Comparison of ENCODE assay signal across 21 mouse cellular contexts in the genomic region with DNA sequence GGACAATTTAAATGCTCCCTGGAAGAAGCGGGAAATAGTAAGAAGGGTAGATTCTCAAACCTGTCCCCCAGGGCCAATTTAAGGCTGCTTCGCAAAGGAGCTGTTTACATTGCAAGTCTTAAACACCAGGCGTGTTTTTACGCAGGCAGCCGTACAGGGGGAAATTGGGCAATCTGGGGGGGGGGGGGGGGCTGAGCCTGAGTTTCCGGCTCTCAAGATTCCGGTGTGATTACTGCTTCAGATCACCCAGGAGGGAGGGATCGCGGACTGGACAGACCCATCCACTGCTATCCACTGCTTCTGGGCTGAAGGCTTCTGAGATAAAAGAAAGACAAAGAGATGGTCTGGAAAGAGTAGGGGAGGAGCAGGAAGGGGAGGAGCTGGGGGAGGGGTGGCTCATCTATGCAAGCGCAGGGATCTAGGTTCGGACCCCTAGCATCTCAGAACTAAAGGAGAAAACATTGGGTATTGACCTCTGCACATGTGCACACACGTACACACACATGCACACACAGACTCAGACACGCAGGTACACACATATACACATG. TPM values are rescaled to one million over a fixed set of nuclear protein-coding genes. Genes with fewer than 3 reads are reported as not detected.
DNase-seq lines count a peak whose midpoint lies in the region; ATAC-seq and TF ChIP-seq lines count a peak whose summit lies in the region.
"Had no signal": no experiment of that assay in that cellular context is flagged by ENCODE, and none has a peak within 500 bp of the region (broad histone marks: within the 10 kb centered on the region; RNA-seq: fewer than 3 reads in every experiment).

No protein-coding gene starts in this region.

- no peak for DNase-seq in lung, adult 2 months
- no peak for DNase-seq in lung, postnatal 10 days
- no peak for DNase-seq in gastrocnemius, postnatal 14 days
- no peak for DNase-seq in cerebellum, adult 11 months
- DNase-seq: adrenal gland, postnatal 25 days; cerebellum, postnatal 10 days; forebrain, postnatal 0 days; kidney, adult 9 months; kidney, postnatal 14 days; lung, adult 18-20 months; retina, postnatal 1 day; right cerebral cortex, postnatal 25 days; spleen, adult 18-20 months had no signal

- WGBS in lung, adult 2 months, result 50% methylated on average over 13 of the region's 13 CpGs

- peak; percentile 65; the same call in 1 of the 2 replicates for TF ChIP-seq EP300 in ES-Bruce4 (IDR thresholded peaks at IDR 0.05; ENCODE audit: insufficient read depth, low read depth, low read length)

- intact Hi-C loops in gastrocnemius, postnatal 14 days (cut with DNase I; ENCODE audit: low total_unique reads), result no loop called here

- ATAC-seq in CD4-positive, CD25-positive, alpha-beta regulatory T cell, adult 4 months, result peak; percentile 37
- ATAC-seq in common myeloid progenitor, adult 5-6 weeks (replicated peaks; ENCODE audit: low read depth, poor library complexity, severe bottlenecking), result 0 out of 2 replicates have a peak, but pooled peaks have one; percentile 4
- ATAC-seq: forebrain, postnatal 0 days; hindbrain, postnatal 0 days; intestine, embryonic 16.5 days; midbrain, embryonic 13.5 days had no signal

- H3K27me3 ChIP-seq in ES-Bruce4 (ENCODE audit: control insufficient read depth, insufficient read depth, low read length, poor library complexity, severe bottlenecking), result no peaks in the 10 kb centered on the region
- H3K27me3 ChIP-seq: embryonic facial prominence, embryonic 13.5 days; midbrain, embryonic 13.5 days; neural tube, embryonic 12.5 days had no signal

- no peak for TF ChIP-seq CTCF in lung, adult 2 months (IDR thresholded peaks at IDR 0.05; ENCODE audit: insufficient read depth, low read length)
- TF ChIP-seq CTCF in ES-Bruce4 (IDR thresholded peaks at IDR 0.05; ENCODE audit: low read depth, low read length), result no peak

- no peak for TF ChIP-seq POLR2A in lung, adult 2 months (IDR thresholded peaks at IDR 0.05; ENCODE audit: borderline replicate concordance, extremely low read depth, low read depth, low read length)
- TF ChIP-seq POLR2A in ES-Bruce4 (IDR thresholded peaks at IDR 0.05; ENCODE audit: insufficient read depth, low read length), result peak; percentile 65

- peak overlapping the region; percentile 40; the same call in 1 of the 2 replicates for H3K9ac ChIP-seq in ES-Bruce4 (ENCODE audit: low read depth, poor library complexity, severe bottlenecking)
- H3K9ac ChIP-seq: embryonic facial prominence, embryonic 13.5 days; forebrain, postnatal 0 days; midbrain, embryonic 13.5 days; neural tube, embryonic 12.5 days had no signal

- no peaks in the 10 kb centered on the region for H3K36me3 ChIP-seq in ES-Bruce4 (ENCODE audit: control insufficient read depth, insufficient read depth, low read length, poor library complexity, severe bottlenecking)
- H3K36me3 ChIP-seq: embryonic facial prominence, embryonic 13.5 days; midbrain, embryonic 13.5 days; neural tube, embryonic 12.5 days had no signal

- H3K9me3 ChIP-seq in ES-Bruce4 (replicated peaks; ENCODE audit: control insufficient read depth, insufficient read depth, low read length, poor library complexity, severe bottlenecking), result no peaks in the 10 kb centered on the region
- H3K9me3 ChIP-seq: embryonic facial prominence, embryonic 13.5 days; midbrain, embryonic 13.5 days; neural tube, embryonic 12.5 days had no signal

- H3K4me3 ChIP-seq in lung, adult 2 months (replicated peaks; ENCODE audit: extremely low read depth, low read depth, low read length), result peak overlapping the region; percentile 9
- peak overlapping the region; percentile 50 for H3K4me3 ChIP-seq in ES-Bruce4 (ENCODE audit: low read depth, low read length)
- H3K4me3 ChIP-seq: embryonic facial prominence, embryonic 13.5 days; midbrain, embryonic 13.5 days; neural tube, embryonic 12.5 days had no signal

- peaks cover 4% of the 10 kb centered on the region for H3K4me1 ChIP-seq in lung, adult 2 months (ENCODE audit: control insufficient read depth, insufficient read depth, low read length)
- H3K4me1 ChIP-seq in ES-Bruce4 (ENCODE audit: control insufficient read depth, insufficient read depth, low read length), result peaks cover 6% of the 10 kb centered on the region

- peak overlapping the region; percentile 95 for H3K27ac ChIP-seq in ES-Bruce4 (ENCODE audit: insufficient read depth, low read length)
- H3K27ac ChIP-seq: embryonic facial prominence, embryonic 13.5 days; hindbrain, postnatal 0 days; midbrain, embryonic 13.5 days; neural tube, embryonic 12.5 days had no signal

RNA-seq across cellular contexts. Expression of a gene that starts 47.7 kb away (rescaled TPM):
- 13.7 and 19.8 TPM in 2 replicates for polyA plus RNA-seq in lung, adult 2 months (2012; rRNA removed)
- polyA plus RNA-seq in CD4-positive, CD25-positive, alpha-beta regulatory T cell, adult 4 months (2017; shearing (Covaris generic)), result 10 to 100 TPM in 1 of 2 experiments, 1 to 10 TPM in 1; 8.1 to 10.4 TPM
- 39.6 and 39.9 TPM in 2 replicates for polyA plus RNA-seq in ES-Bruce4 (2011; ENCODE audit: insufficient read depth, insufficient read length, low read depth, missing spikeins)
- total RNA-seq in common myeloid progenitor, adult 5-6 weeks (2017), result 33.2 and 40.1 TPM in 2 replicates
- total RNA-seq in gastrocnemius, postnatal 14 days (2021), result 10 to 100 TPM in 1 of 2 experiments, 1 to 10 TPM in 1; 7.7 to 10.1 TPM
